Mouse (Mus musculus): ENCODE data around the gene Cdc42ep1.

DNA sequence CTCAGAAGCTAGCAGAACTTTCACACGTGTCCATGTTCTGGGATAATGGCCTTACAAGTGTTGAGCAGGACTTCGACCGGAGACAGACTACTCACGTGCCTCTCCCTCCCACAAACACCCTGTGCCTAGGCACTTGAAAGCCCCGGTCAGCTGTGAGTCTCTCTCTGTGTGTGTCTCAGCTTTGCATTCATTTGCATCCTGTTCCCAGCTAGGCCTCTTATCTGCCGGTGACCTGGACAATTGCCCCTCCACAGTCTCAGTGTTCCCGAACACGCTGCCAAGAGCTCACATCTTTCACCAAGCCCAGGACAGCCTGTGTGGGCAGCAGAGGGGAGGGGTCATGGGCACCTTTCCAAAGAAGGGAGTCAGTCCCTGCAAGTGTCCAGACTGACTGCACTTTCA, 38.9 kb upstream of the Cdc42ep1 start:
- no peak for TF ChIP-seq GATA1 (IDR thresholded peaks at IDR 0.05; ENCODE audit: borderline replicate concordance, low read length)
- TF ChIP-seq FLI1 (IDR thresholded peaks at IDR 0.05; ENCODE audit: low read length) = no peak

Data from megakaryocyte, embryonic 14.5 days (primary cell).